Mouse (Mus musculus): ENCODE results near the gene Phtf1.

DNA sequence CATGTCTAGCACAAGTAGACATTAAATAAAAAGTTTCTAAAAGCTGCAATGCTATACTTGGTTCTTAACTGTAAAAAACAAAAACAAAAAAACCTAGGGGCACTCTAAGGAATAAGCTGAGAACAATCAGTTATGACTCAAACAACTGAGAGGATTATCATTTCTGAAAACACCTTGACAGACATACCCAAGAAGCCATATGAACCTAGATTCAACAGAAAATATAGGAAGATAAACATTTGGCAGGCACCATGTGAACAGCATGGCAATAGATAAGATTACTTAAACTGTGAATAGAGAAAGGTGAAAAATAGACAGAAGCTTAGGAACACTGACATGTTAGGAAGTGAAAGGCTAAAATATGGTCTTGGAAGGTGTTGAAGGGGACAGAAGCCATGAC is 101.5 kb downstream of the Phtf1 start:
- TF ChIP-seq POLR2A (IDR thresholded peaks at IDR 0.05; ENCODE audit: borderline replicate concordance, insufficient read depth, low read length) (no peak), CTCF (IDR thresholded peaks at IDR 0.05; ENCODE audit: borderline replicate concordance, insufficient read depth, low read depth, low read length) (no peak)

Measured in cerebellum, adult 2 months (tissue).